Mouse (Mus musculus) neural tube, embryonic 14.5 days (tissue): ENCODE data around the gene Wfikkn1. TPM values are rescaled to one million over a fixed set of nuclear protein-coding genes. Genes with fewer than 3 reads are reported as not detected.

Experiments
- ATAC-seq: fragments of 200-750 bp; cut with Nextera tagmentation; 2 replicates; pipeline ENCODE4 v1.8.0; 2017; ENCODE audit warnings: low read depth, mild to moderate bottlenecking, moderate TSS enrichment, moderate library complexity
- H3K27ac ChIP-seq: fragments of 300-500 bp; sonication (generic); 2 replicates; pipeline ENCODE4 v1.5.1; 2014; ENCODE audit warnings: low read depth, mild to moderate bottlenecking, control low read depth, low read length, moderate library complexity, mixed read lengths
- H3K27me3 ChIP-seq: fragments of 300-500 bp; sonication (generic); 2 replicates; pipeline ENCODE4 v1.6.1; 2014; ENCODE audit warnings: low read length; ENCODE audit not compliant: control insufficient read depth, insufficient read depth
- H3K36me3 ChIP-seq: fragments of 300-500 bp; sonication (generic); 2 replicates; pipeline ENCODE4 v1.6.1; 2014; ENCODE audit warnings: low read length, mixed read lengths; ENCODE audit not compliant: control insufficient read depth, insufficient read depth
- H3K4me1 ChIP-seq: fragments of 300-500 bp; sonication (generic); 2 replicates; pipeline ENCODE4 v1.6.1; 2014; ENCODE audit warnings: low read length; ENCODE audit not compliant: control insufficient read depth, insufficient read depth
- H3K4me2 ChIP-seq: fragments of 300-500 bp; sonication (generic); 2 replicates; pipeline ENCODE4 v1.6.1; 2014; ENCODE audit warnings: mild to moderate bottlenecking, low read depth, low read length, control low read depth
- H3K4me3 ChIP-seq: fragments of 300-500 bp; sonication (generic); 2 replicates; pipeline ENCODE4 v1.5.1; 2014; ENCODE audit warnings: low read depth, low read length, control low read depth, mixed read lengths
- H3K9ac ChIP-seq: fragments of 300-500 bp; sonication (generic); replicated peaks from 2 replicates; pipeline ENCODE4 v1.6.1; 2014; ENCODE audit warnings: low read depth, mild to moderate bottlenecking, control low read depth, low read length, mixed read lengths
- H3K9me3 ChIP-seq: fragments of 300-500 bp; sonication (generic); 2 replicates; pipeline ENCODE4 v1.6.1; 2016; ENCODE audit warnings: low read length; ENCODE audit not compliant: control insufficient read depth
- WGBS: fragments of 180-500 bp; shearing (Covaris S2); extraction: QIAGEN DNeasy Blood & Tissue Kit; methylation state at CpG from one replicate; pipeline ENCODE4 v1.1.7; 2014; 5-methylcytosine and 5-hydroxymethylcytosine counted together
- polyA plus RNA-seq: library from polyadenylated mRNA; unstranded; fragments of >200 nt; fragmentation: Nextera tagmentation; extraction: Ambion mirVana; gene quantifications from 2 replicates; pipeline ENCODE4 v1.2.1, GENCODE M21; 2014

The Wfikkn1 gene
- polyA plus RNA-seq, 1 experiment from 2014 or later: 0.67 TPM

DNA sequence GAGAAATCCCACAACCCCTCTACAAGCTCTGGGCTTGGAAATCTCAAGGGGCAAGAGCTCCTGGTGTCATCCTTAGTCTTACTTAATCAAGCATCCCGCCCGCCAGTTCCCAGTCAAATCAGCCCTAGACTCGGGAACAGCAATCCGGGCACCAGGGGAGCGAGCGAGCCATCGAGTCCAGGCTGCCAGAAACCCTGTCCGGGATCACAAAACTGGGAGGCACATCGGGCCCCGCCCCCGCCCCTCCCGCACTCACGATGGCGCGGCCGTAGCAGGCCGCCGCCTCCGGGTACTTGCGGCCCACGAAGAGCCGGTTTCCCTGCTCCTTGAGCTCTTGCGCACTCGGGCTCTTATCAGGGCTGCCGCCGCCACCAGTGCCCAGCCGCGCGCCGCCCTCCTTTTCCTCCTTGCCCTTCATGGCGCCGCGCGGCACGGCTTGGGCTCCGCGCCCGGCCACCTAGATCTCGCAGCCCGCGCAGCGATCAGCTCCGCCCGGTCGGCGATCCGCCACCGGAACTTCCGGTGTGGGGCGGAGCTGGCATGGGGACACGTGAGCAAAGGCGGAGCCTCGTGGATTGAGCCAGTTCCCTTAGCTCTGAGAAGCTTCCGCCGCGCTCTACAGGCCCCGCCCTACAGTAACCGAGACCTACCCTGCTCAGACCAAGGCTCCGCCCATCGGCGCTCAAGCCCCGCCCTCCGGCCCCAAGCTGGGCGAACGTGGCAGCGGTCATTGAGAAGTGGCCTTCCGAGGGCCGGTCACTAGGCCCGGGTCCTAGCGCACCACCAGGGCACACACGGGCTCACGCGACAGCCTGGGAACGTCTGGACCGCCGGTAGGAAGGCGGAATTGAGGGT lies 48.0 kb downstream of the Wfikkn1 start:
- peak overlapping the region; percentile 82 for H3K4me3 ChIP-seq
- H3K4me1 ChIP-seq: peaks cover 77% of the 10 kb centered on the region
- peak; percentile 90 for ATAC-seq
- WGBS: under 1% methylated on average over 67 of the region's 77 CpGs
- peaks cover 17% of the 10 kb centered on the region for H3K36me3 ChIP-seq
- no peaks in the 10 kb centered on the region for H3K27me3 ChIP-seq
- peak overlapping the region; percentile 93 for H3K27ac ChIP-seq
- no peaks in the 10 kb centered on the region for H3K9me3 ChIP-seq
- peak overlapping the region; percentile 76 for H3K9ac ChIP-seq
- peak overlapping the region; percentile 90 for H3K4me2 ChIP-seq

DNA sequence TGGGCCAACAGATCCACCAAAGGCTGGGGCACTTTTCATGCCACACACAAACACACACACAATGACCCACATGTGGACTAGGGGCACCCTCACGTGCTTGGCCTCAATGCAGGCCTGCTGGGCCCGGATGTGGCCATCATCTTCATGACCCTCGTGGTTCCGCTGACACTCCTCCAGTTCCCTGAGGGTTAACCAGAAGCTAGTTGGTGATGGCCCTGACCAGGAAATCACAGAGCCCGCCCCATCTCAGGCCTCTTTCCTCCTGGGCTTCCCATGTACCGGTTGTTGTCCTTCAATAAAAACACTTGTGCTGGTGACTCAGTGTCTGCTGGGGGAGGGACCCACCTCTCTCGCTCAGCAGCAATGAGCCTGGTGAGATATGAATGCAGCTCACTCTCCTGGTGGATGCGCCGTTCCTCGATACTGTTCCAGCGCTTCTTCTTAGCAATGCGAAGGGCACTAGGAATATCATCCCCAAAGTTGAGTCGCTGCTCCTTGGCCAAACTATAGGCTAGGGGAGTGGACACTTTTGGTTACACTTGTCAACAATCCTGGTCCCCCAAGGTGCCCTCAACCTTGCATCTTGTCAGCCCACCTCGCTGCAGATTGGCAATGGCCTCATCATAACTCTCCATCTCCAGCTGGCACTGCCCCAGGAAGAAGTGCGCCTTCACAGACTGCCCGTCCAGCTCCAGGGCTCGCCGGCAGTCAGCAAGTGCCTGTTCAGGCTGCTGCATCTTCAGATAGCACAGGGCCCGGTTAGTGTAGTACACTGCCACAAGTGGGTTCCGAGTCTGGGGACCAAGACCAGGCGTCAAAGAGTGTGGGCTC lies 49.0 kb downstream of the Wfikkn1 start:
- ATAC-seq: no peak
- Histone ChIP-seq H3K4me3 (peak overlapping the region; percentile 82), H3K27ac (no peak overlapping the region), H3K9ac (peak overlapping the region; percentile 76), H3K27me3 (no peaks in the 10 kb centered on the region), H3K9me3 (no peaks in the 10 kb centered on the region), H3K4me2 (peak overlapping the region; percentile 90), H3K36me3 (peaks cover 20% of the 10 kb centered on the region), H3K4me1 (peaks cover 71% of the 10 kb centered on the region)
- WGBS: 66% methylated on average over 21 of the region's 21 CpGs

DNA sequence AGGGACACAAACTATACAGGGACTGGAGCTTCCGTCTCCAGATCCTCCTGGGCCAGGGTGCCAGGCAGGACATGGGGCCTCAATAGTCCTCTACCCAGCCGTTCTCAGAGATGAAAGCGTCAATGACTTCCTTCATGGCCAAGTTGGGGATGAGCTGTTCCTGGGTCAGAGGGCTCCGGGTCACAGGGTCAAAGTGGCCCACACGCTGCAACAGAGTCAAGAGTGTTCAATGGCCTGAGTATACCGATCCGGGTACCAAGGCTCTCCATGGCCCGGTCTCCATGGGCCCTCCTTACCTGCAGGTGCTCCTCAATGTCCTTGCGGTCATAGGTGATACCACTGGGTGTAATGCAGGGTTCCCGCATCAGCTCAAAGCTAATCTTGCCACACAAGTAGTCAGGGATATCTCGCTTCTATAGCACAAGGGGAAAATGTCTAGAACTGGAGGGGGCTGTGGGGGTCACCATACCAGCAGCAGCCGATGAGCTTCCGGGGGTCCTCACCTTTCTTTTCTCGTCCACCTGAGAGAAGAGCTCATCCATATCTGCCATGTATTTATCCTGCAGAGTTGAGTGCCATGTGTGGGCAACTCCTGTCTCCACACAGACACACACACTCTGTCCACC lies 49.7 kb downstream of the Wfikkn1 start:
- H3K9me3 ChIP-seq: no peaks in the 10 kb centered on the region
- peaks cover 20% of the 10 kb centered on the region for H3K36me3 ChIP-seq
- H3K27ac ChIP-seq: no peak overlapping the region
- 89% methylated on average over 14 of the region's 14 CpGs for WGBS
- ATAC-seq: no peak
- no peak overlapping the region for H3K4me3 ChIP-seq
- no peak overlapping the region for H3K9ac ChIP-seq
- H3K27me3 ChIP-seq: no peaks in the 10 kb centered on the region
- H3K4me2 ChIP-seq: peak overlapping the region; percentile 90; the same call in 1 of the 2 replicates
- H3K4me1 ChIP-seq: peaks cover 63% of the 10 kb centered on the region

DNA sequence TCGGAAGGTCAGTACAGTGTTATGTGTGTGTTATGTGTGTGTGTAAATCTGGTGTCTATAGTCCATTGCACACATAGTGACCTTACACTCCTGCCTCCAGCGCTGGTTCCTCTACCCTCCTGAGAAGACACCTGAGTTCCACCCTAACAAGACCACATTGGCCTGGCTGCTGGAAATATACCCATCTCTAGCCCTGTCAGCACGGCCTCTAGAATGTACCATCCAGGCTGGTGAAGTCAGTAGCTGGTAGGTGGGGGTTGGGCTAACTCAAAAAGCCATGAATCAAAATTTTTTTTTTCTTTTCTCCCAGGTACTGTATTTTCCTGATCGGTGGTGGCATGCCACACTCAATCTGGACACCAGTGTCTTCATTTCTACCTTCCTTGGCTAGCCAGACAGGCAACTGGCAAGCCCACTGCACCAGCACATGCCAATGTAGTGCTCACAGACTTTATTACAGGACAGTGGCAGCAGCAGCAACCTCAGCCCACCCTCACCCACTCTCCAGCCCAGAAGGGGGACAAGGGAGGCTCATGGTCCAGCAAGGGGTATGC lies 50.4 kb downstream of the Wfikkn1 start:
- H3K27ac ChIP-seq: no peak overlapping the region
- H3K27me3 ChIP-seq: no peaks in the 10 kb centered on the region
- peak overlapping the region; percentile 59; the same call in 1 of the 2 replicates for H3K4me3 ChIP-seq
- WGBS: 91% methylated on average over 4 of the region's 4 CpGs
- no peak for ATAC-seq
- H3K9me3 ChIP-seq: no peaks in the 10 kb centered on the region
- H3K4me1 ChIP-seq: peaks cover 59% of the 10 kb centered on the region
- no peak overlapping the region for H3K9ac ChIP-seq
- peak overlapping the region; percentile 96 for H3K4me2 ChIP-seq
- H3K36me3 ChIP-seq: peaks cover 20% of the 10 kb centered on the region

DNA sequence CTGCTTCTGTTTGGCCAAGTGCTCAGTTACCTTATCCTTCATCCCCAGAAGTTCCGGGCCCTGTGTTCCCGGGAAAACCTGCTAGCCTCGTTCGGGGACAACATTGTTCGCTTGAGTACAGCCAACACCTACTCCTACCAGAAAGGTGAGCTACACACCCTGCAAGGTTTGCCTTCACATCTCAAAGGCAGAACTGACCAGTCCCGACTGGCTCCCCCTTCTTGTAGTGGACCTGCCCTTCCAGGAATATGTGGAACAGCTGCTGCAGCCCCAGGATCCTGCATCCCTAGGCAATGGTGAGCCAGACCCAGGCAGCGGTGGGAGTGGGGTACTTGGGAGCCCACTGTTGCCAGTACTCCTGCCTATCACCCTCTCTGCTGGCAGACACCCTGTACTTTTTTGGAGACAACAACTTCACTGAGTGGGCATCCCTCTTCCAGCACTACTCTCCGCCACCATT lies 51.1 kb downstream of the Wfikkn1 start:
- no peak for ATAC-seq
- peak overlapping the region; percentile 59 for H3K4me3 ChIP-seq
- H3K27ac ChIP-seq: peak overlapping the region; percentile 86
- peak overlapping the region; percentile 96 for H3K4me2 ChIP-seq
- 42% methylated on average over 8 of the region's 8 CpGs for WGBS
- peak overlapping the region; percentile 74 for H3K9ac ChIP-seq
- no peaks in the 10 kb centered on the region for H3K27me3 ChIP-seq
- H3K4me1 ChIP-seq: peaks cover 58% of the 10 kb centered on the region
- H3K36me3 ChIP-seq: peaks cover 20% of the 10 kb centered on the region
- H3K9me3 ChIP-seq: no peaks in the 10 kb centered on the region

DNA sequence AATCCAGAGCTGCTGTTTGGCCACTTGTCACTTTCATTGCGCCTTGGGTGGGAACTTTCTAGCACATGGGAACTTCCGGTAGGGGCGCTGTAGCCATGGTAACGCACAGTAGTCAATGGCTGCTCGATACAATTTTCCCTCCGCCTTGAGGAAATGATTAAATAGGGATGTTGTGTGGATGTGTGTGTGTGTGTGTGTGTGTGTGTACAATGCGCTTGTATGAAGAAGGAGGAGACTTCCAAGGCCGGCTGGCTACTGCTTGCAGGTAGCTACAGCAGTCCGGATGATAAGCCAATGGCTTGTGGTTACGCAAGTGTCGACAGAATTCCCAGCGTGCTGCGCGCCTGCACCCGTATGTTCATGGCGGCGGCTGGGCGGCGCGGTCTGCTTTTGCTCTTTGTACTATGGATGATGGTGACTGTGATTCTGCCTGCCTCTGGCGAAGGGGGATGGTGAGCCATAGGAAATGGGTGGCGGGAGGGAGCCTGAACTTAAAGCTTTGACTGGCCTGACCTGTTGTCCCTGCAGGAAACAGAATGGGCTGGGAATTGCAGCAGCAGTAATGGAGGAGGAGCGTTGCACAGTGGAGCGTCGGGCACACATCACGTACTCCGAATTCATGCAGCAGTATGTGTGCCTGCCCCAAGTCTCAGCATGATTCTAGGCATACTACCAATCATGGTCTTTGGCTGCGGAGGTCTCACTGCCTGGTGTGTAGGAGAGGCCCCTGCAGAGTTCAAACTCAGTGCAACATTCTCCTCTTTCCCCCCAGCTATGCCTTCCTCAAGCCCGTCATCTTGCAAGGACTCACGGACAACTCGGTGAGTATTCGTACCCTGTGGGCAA lies 51.7 kb downstream of the Wfikkn1 start, which contains the start of gene Jmjd8:
TSS of gene Jmjd8 (plus strand) at position 156 of the 846 bp plus-strand sequence.
- H3K4me1 ChIP-seq: peaks cover 58% of the 10 kb centered on the region
- 3% methylated on average over 32 of the region's 32 CpGs for WGBS

DNA sequence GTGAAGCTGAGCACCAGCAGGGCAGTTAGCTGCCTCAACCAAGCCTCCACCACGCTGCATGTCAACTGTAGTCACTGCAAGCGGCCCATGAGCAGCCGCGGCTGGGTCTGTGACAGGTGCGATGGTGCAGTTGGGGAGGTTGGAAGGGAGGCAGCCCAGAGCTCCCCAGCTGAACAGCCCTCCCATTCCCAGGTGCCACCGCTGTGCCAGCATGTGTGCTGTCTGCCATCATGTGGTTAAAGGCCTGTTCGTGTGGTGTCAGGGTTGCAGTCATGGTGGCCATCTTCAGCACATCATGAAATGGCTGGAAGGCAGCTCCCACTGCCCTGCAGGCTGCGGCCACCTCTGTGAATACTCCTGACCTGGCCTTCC lies 52.4 kb downstream of the Wfikkn1 start:
- ATAC-seq: no peak
- peak overlapping the region; percentile 86 for H3K27ac ChIP-seq
- H3K9ac ChIP-seq: peak overlapping the region; percentile 37
- peaks cover 54% of the 10 kb centered on the region for H3K4me1 ChIP-seq
- H3K9me3 ChIP-seq: no peaks in the 10 kb centered on the region
- peak overlapping the region; percentile 96 for H3K4me2 ChIP-seq
- H3K36me3 ChIP-seq: peaks cover 20% of the 10 kb centered on the region
- no peaks in the 10 kb centered on the region for H3K27me3 ChIP-seq
- 85% methylated on average over 8 of the region's 8 CpGs for WGBS
- peak overlapping the region; percentile 59 for H3K4me3 ChIP-seq

More for the DNA sequence above, 51.7 kb downstream of the Wfikkn1 start, which contains the start of gene Jmjd8:
- Histone ChIP-seq H3K4me3 (peak within 1 kb of the TSS; percentile 59), H3K9ac (peak within 1 kb of the TSS; percentile 74), H3K9me3 (no peaks in the 10 kb centered on the region), H3K36me3 (peaks cover 20% of the 10 kb centered on the region), H3K27ac (peak within 1 kb of the TSS; percentile 86), H3K27me3 (no peaks in the 10 kb centered on the region), H3K4me2 (peak within 1 kb of the TSS; percentile 96)
- peak; percentile 48; the same call in 1 of the 2 replicates for ATAC-seq
